Mouse (Mus musculus): ENCODE measurements around the gene Olfr1132.

GRCm38 (mm10) chr2:87637435-87637834 is at the start of gene Olfr1132:
- TF ChIP-seq CTCF (IDR thresholded peaks at IDR 0.05), result no peak
- TF ChIP-seq EP300 (IDR thresholded peaks at IDR 0.05), result no peak

All from lung, postnatal 0 days (tissue).